Mouse (Mus musculus) CH12.LX (cell line): ENCODE measurements at regions not wholly inside any gene's neighbourhood (a gene's known extent, or its start where the extent isn't known, plus 50 kb on each side); places are given as distances from the start of the nearest gene placed in this dataset.

Experiments
- CHD1 ChIP-seq: IDR thresholded peaks from 2 replicates; pipeline ENCODE4 v1.6.1; 2012; ENCODE audit warnings: low read depth, low read length, improper control_type of control experiment, inconsistent platforms
- CTCF ChIP-seq, 2 experiments: IDR thresholded peaks in 1 of 2; conservative IDR thresholded peaks in 1 of 2; 2 replicates each; pipeline ENCODE4 v1.5.1; 2011 to 2012; ENCODE audit warnings: low read depth in 2 of 2, low read length in 2 of 2, improper control_type of control experiment in 1 of 2, inconsistent platforms in 1 of 2, mild to moderate bottlenecking in 1 of 2, moderate library complexity in 1 of 2
- E2F4 ChIP-seq: IDR thresholded peaks from 2 replicates; pipeline ENCODE4 v1.6.1; 2011; ENCODE audit warnings: low read depth, low read length, improper control_type of control experiment; ENCODE audit not compliant: insufficient replicate concordance
- EP300 ChIP-seq: IDR thresholded peaks from 2 replicates; pipeline ENCODE4 v1.6.1; 2011; ENCODE audit warnings: low read length, improper control_type of control experiment
- HCFC1 ChIP-seq: IDR thresholded peaks from 2 replicates; pipeline ENCODE4 v1.6.1; 2012; ENCODE audit warnings: low read depth, mild to moderate bottlenecking, inconsistent platforms, low read length, improper control_type of control experiment
- MAX ChIP-seq: IDR thresholded peaks from 2 replicates; pipeline ENCODE4 v1.6.1; 2011; ENCODE audit warnings: low read length, improper control_type of control experiment
- POLR2A ChIP-seq: IDR thresholded peaks from 2 replicates; pipeline ENCODE4 v1.6.1; 2011; ENCODE audit warnings: low read depth, mild to moderate bottlenecking, improper control_type of control experiment, low read length
- RCOR1 ChIP-seq: conservative IDR thresholded peaks from 2 replicates; pipeline ENCODE4 v1.6.1; 2012; ENCODE audit warnings: low read depth, mild to moderate bottlenecking, inconsistent platforms, low read length, improper control_type of control experiment
- TCF12 ChIP-seq: IDR thresholded peaks from 2 replicates; pipeline ENCODE4 v1.6.1; 2014; ENCODE audit warnings: low read depth, mild to moderate bottlenecking, inconsistent platforms, low read length, improper control_type of control experiment
- USF1 ChIP-seq: IDR thresholded peaks from 2 replicates; pipeline ENCODE4 v1.6.1; 2014; ENCODE audit warnings: low read depth, mild to moderate bottlenecking, inconsistent platforms, low read length, improper control_type of control experiment
- ZMIZ1 ChIP-seq: IDR thresholded peaks from 2 replicates; pipeline ENCODE4 v1.6.1; 2012; ENCODE audit warnings: low read depth, mild to moderate bottlenecking, inconsistent platforms, low read length, improper control_type of control experiment

- TF ChIP-seq POLR2A, result no peak
- TF ChIP-seq EP300, result no peak
- no peak for TF ChIP-seq TCF12
- no peak for TF ChIP-seq MAX
- no peak for TF ChIP-seq E2F4
- no peak for TF ChIP-seq CTCF (conservative IDR thresholded peaks at IDR 0.05 in 1 of 2, IDR thresholded peaks at IDR 0.05 in 1 of 2; ENCODE audit: low read depth in 2 of 2, low read length in 2 of 2)
- no peak for TF ChIP-seq ZMIZ1
- TF ChIP-seq USF1, result no peak
- no peak for TF ChIP-seq HCFC1
- TF ChIP-seq CHD1, result no peak
- TF ChIP-seq RCOR1, result no peak
These were observed 430.7 kb upstream of the Tbc1d2b start for GRCm38 (mm10) chr9:90701180-90701765.
